21 mouse cellular contexts compared by ENCODE assay signal in genomic region chrX:163302697-163303096, GRCm38 (mm10).
"Had no signal": no experiment of that assay in that cellular context is flagged by ENCODE, and none has a peak within 500 bp of the region (broad histone marks: within the 10 kb centered on the region; RNA-seq: fewer than 3 reads in every experiment).

No protein-coding gene starts in this region.

- H3K9ac ChIP-seq: limb, embryonic 12.5 days; limb, embryonic 15.5 days; liver, embryonic 13.5 days; midbrain, embryonic 13.5 days; neural tube, embryonic 12.5 days; neural tube, embryonic 15.5 days had no signal

- DNase-seq: kidney, adult 11 months; kidney, adult 8-10 months; kidney, postnatal 14 days; kidney, postnatal 4 days; left cerebral cortex, postnatal 4 days; liver, embryonic 13.5 days; lung, adult 2 months; lung, postnatal 14 days; lung, postnatal 4 days; retina, postnatal 1 day; thymus, adult 2 months; thymus, postnatal 14 days; thymus, postnatal 4 days had no signal

- ATAC-seq: midbrain, embryonic 13.5 days had no signal

- H3K27me3 ChIP-seq: liver, embryonic 13.5 days; neural tube, embryonic 12.5 days had no signal

- H3K4me3 ChIP-seq: limb, embryonic 12.5 days; limb, embryonic 15.5 days; liver, embryonic 13.5 days; megakaryocyte, embryonic 14.5 days; midbrain, embryonic 10.5 days; midbrain, embryonic 13.5 days; neural tube, embryonic 12.5 days; neural tube, embryonic 15.5 days had no signal

- H3K36me3 ChIP-seq: limb, embryonic 12.5 days; limb, embryonic 15.5 days; liver, embryonic 13.5 days; midbrain, embryonic 10.5 days; midbrain, embryonic 13.5 days; neural tube, embryonic 12.5 days; neural tube, embryonic 15.5 days had no signal

- H3K4me1 ChIP-seq: limb, embryonic 12.5 days; limb, embryonic 15.5 days; liver, embryonic 13.5 days; megakaryocyte, embryonic 14.5 days; midbrain, embryonic 10.5 days; midbrain, embryonic 13.5 days; neural tube, embryonic 12.5 days; neural tube, embryonic 15.5 days had no signal

- H3K27ac ChIP-seq: limb, embryonic 12.5 days; limb, embryonic 15.5 days; liver, embryonic 13.5 days; midbrain, embryonic 10.5 days; midbrain, embryonic 13.5 days; neural tube, embryonic 12.5 days; neural tube, embryonic 15.5 days; stomach, postnatal 0 days had no signal
